In genomic region chr1:36883805-36884204, GRCm38 (mm10) we compare ENCODE assay signal across 1 mouse cellular context.
TF ChIP-seq lines count a peak whose summit lies in the region.

No protein-coding gene starts in this region.

TF ChIP-seq in CH12.LX, 34 proteins besides CTCF, POLR2A, EP300 and RAD21 (continued from another document):
- no peak for TF ChIP-seq MAFK (IDR thresholded peaks at IDR 0.05; ENCODE audit: insufficient replicate concordance, low read length)
- TF ChIP-seq MYC (IDR thresholded peaks at IDR 0.05; ENCODE audit: low read depth, low read length): no peak
- TF ChIP-seq GABPA (IDR thresholded peaks at IDR 0.05; ENCODE audit: insufficient replicate concordance, low read depth, low read length): no peak
- TF ChIP-seq MAZ (IDR thresholded peaks at IDR 0.05; ENCODE audit: low read depth, low read length): no peak
- TF ChIP-seq JUN (IDR thresholded peaks at IDR 0.05; ENCODE audit: insufficient read depth, low read depth, low read length): no peak
- no peak for TF ChIP-seq ZC3H11A (IDR thresholded peaks at IDR 0.05; ENCODE audit: low read depth, low read length)
- no peak for TF ChIP-seq JUND (conservative IDR thresholded peaks at IDR 0.05; ENCODE audit: low read depth, low read length)
- TF ChIP-seq PAX5 (IDR thresholded peaks at IDR 0.05; ENCODE audit: low read length): no peak
- peak; percentile 56 for TF ChIP-seq BHLHE40 (IDR thresholded peaks at IDR 0.05; ENCODE audit: low read depth, low read length)
- no peak for TF ChIP-seq NRF1 (IDR thresholded peaks at IDR 0.05; ENCODE audit: low read depth, low read length)
- peak; percentile 76 for TF ChIP-seq ETS1 (conservative IDR thresholded peaks at IDR 0.05; ENCODE audit: low read depth, low read length)
- no peak for TF ChIP-seq NELFE (IDR thresholded peaks at IDR 0.05; ENCODE audit: low read depth, low read length)
- no peak for TF ChIP-seq SIN3A (IDR thresholded peaks at IDR 0.05; ENCODE audit: low read length)
- TF ChIP-seq CHD1 (IDR thresholded peaks at IDR 0.05; ENCODE audit: low read depth, low read length): no peak
- no peak for TF ChIP-seq UBTF (IDR thresholded peaks at IDR 0.05; ENCODE audit: low read depth, low read length)
- no peak for TF ChIP-seq USF2 (conservative IDR thresholded peaks at IDR 0.05; ENCODE audit: low read depth, low read length)
- 0 out of 2 replicates have a peak, but pooled peaks have one; percentile 27 for TF ChIP-seq TCF12 (IDR thresholded peaks at IDR 0.05; ENCODE audit: low read depth, low read length)
- no peak for TF ChIP-seq RCOR1 (conservative IDR thresholded peaks at IDR 0.05; ENCODE audit: low read depth, low read length)
- 0 out of 2 replicates have a peak, but pooled peaks have one; percentile 30 for TF ChIP-seq MAX (IDR thresholded peaks at IDR 0.05; ENCODE audit: low read length)
- peak; percentile 80 for TF ChIP-seq IRF4 (IDR thresholded peaks at IDR 0.05; ENCODE audit: low read depth, low read length)
- TF ChIP-seq KAT2A (IDR thresholded peaks at IDR 0.05; ENCODE audit: insufficient replicate concordance, low read length): no peak
- TF ChIP-seq TBP (conservative IDR thresholded peaks at IDR 0.05; ENCODE audit: low read depth, low read length): no peak
